Mouse (Mus musculus) CH12.LX (cell line): ENCODE measurements around the gene Arid5b. TPM values are rescaled to one million over a fixed set of nuclear protein-coding genes. Genes with fewer than 3 reads are reported as not detected.

Source experiments
- DNase-seq: peaks from one replicate; pipeline ENCODE4 v3.0.0-alpha.2; 2013; ENCODE audit errors: extremely low read depth
- H3K27ac ChIP-seq: 2 replicates; pipeline ENCODE4 v1.5.1; 2012; ENCODE audit warnings: low read depth, mild to moderate bottlenecking, control low read depth, moderate library complexity; ENCODE audit not compliant: insufficient read depth
- H3K27me3 ChIP-seq: replicated peaks from 2 replicates; pipeline ENCODE3; 2012; ENCODE audit warnings: inconsistent platforms
- H3K36me3 ChIP-seq, 2 experiments: replicated peaks in 1 of 2; 2 replicates each; pipeline versions ENCODE3 to v1.6.1; 2012; ENCODE audit warnings: inconsistent platforms in 1 of 2, low read length in 1 of 2, mild to moderate bottlenecking in 1 of 2, mixed read lengths in 1 of 2, moderate library complexity in 1 of 2; ENCODE audit not compliant: control insufficient read depth in 1 of 2, insufficient read depth in 1 of 2
- H3K4me1 ChIP-seq, 2 experiments: 2 replicates each; pipeline ENCODE4 v1.6.1; 2012; ENCODE audit warnings: inconsistent platforms in 1 of 2, moderate library complexity in 1 of 2; ENCODE audit not compliant: insufficient read depth in 2 of 2, control insufficient read depth in 1 of 2
- H3K4me2 ChIP-seq: 2 replicates; pipeline ENCODE4 v1.6.1; 2012; ENCODE audit warnings: low read depth, mild to moderate bottlenecking, control low read depth; ENCODE audit not compliant: poor library complexity, insufficient read depth, severe bottlenecking
- H3K4me3 ChIP-seq, 3 experiments: fragments of 150-350 bp in 1 of 3; sonication (generic) in 1 of 3; replicated peaks in 1 of 3; 2 replicates each; pipeline versions ENCODE3 to v1.5.1; 2011 to 2012; ENCODE audit warnings: low read depth in 2 of 3, low read length in 2 of 3, mild to moderate bottlenecking in 2 of 3, moderate library complexity in 2 of 3, control low read depth in 1 of 3, improper control_type of control experiment in 1 of 3, inconsistent platforms in 1 of 3, mixed read lengths in 1 of 3; ENCODE audit not compliant: poor library complexity in 1 of 3
- H3K79me2 ChIP-seq: replicated peaks from 2 replicates; pipeline ENCODE4 v1.6.1; 2012; ENCODE audit warnings: mild to moderate bottlenecking, moderate library complexity; ENCODE audit not compliant: control insufficient read depth, poor library complexity, insufficient read depth, severe bottlenecking; ENCODE audit errors: extremely low read depth
- H3K9ac ChIP-seq: 2 replicates; pipeline ENCODE4 v1.6.1; 2012; ENCODE audit warnings: low read depth, mild to moderate bottlenecking, control low read depth, moderate library complexity; ENCODE audit not compliant: insufficient read depth
- H3K9me3 ChIP-seq: replicated peaks from 2 replicates; pipeline ENCODE3; 2012; ENCODE audit warnings: low read length, inconsistent platforms, mixed read lengths
- BHLHE40 ChIP-seq: IDR thresholded peaks from 2 replicates; pipeline ENCODE4 v1.6.1; 2011; ENCODE audit warnings: mild to moderate bottlenecking, low read depth, low read length, improper control_type of control experiment
- E2F4 ChIP-seq: IDR thresholded peaks from 2 replicates; pipeline ENCODE4 v1.6.1; 2011; ENCODE audit warnings: low read depth, low read length, improper control_type of control experiment; ENCODE audit not compliant: insufficient replicate concordance
- EP300 ChIP-seq: IDR thresholded peaks from 2 replicates; pipeline ENCODE4 v1.6.1; 2011; ENCODE audit warnings: low read length, improper control_type of control experiment
- ETS1 ChIP-seq: conservative IDR thresholded peaks from 2 replicates; pipeline ENCODE4 v1.6.1; 2012; ENCODE audit warnings: low read depth, mild to moderate bottlenecking, inconsistent platforms, low read length, improper control_type of control experiment, moderate library complexity
- HCFC1 ChIP-seq: IDR thresholded peaks from 2 replicates; pipeline ENCODE4 v1.6.1; 2012; ENCODE audit warnings: low read depth, mild to moderate bottlenecking, inconsistent platforms, low read length, improper control_type of control experiment
- JUN ChIP-seq: IDR thresholded peaks from 2 replicates; pipeline ENCODE4 v1.6.1; 2011; ENCODE audit warnings: low read depth, mild to moderate bottlenecking, low read length, improper control_type of control experiment, moderate library complexity; ENCODE audit not compliant: insufficient read depth
- JUND ChIP-seq: conservative IDR thresholded peaks from 2 replicates; pipeline ENCODE4 v1.6.1; 2011; ENCODE audit warnings: low read depth, low read length, improper control_type of control experiment
- MAX ChIP-seq: IDR thresholded peaks from 2 replicates; pipeline ENCODE4 v1.6.1; 2011; ENCODE audit warnings: low read length, improper control_type of control experiment
- MAZ ChIP-seq: IDR thresholded peaks from 2 replicates; pipeline ENCODE4 v1.6.1; 2012; ENCODE audit warnings: low read depth, mild to moderate bottlenecking, inconsistent platforms, low read length, improper control_type of control experiment, moderate library complexity
- MEF2A ChIP-seq: IDR thresholded peaks from 2 replicates; pipeline ENCODE4 v1.6.1; 2014; ENCODE audit warnings: low read depth, mild to moderate bottlenecking, inconsistent platforms, low read length, improper control_type of control experiment, borderline replicate concordance
- MXI1 ChIP-seq: IDR thresholded peaks from 2 replicates; pipeline ENCODE4 v1.6.1; 2011; ENCODE audit warnings: mild to moderate bottlenecking, low read depth, low read length, improper control_type of control experiment
- NRF1 ChIP-seq: IDR thresholded peaks from 2 replicates; pipeline ENCODE4 v1.6.1; 2014; ENCODE audit warnings: low read depth, mild to moderate bottlenecking, inconsistent platforms, low read length, improper control_type of control experiment, moderate library complexity
- PAX5 ChIP-seq: IDR thresholded peaks from 2 replicates; pipeline ENCODE4 v1.6.1; 2012; ENCODE audit warnings: low read length, inconsistent platforms, mixed read lengths
- POLR2A ChIP-seq: IDR thresholded peaks from 2 replicates; pipeline ENCODE4 v1.6.1; 2011; ENCODE audit warnings: low read depth, mild to moderate bottlenecking, improper control_type of control experiment, low read length
- POLR2AphosphoS2 ChIP-seq: IDR thresholded peaks from 2 replicates; pipeline ENCODE4 v1.6.1; 2011; ENCODE audit warnings: low read depth, low read length, improper control_type of control experiment
- RAD21 ChIP-seq: IDR thresholded peaks from 2 replicates; pipeline ENCODE4 v1.6.1; 2011; ENCODE audit warnings: low read depth, mild to moderate bottlenecking, low read length, improper control_type of control experiment, moderate library complexity
- RCOR1 ChIP-seq: conservative IDR thresholded peaks from 2 replicates; pipeline ENCODE4 v1.6.1; 2012; ENCODE audit warnings: low read depth, mild to moderate bottlenecking, inconsistent platforms, low read length, improper control_type of control experiment
- SMC3 ChIP-seq: IDR thresholded peaks from 2 replicates; pipeline ENCODE4 v1.6.1; 2011; ENCODE audit warnings: low read depth, low read length, improper control_type of control experiment
- TCF12 ChIP-seq: IDR thresholded peaks from 2 replicates; pipeline ENCODE4 v1.6.1; 2014; ENCODE audit warnings: low read depth, mild to moderate bottlenecking, inconsistent platforms, low read length, improper control_type of control experiment
- USF2 ChIP-seq: conservative IDR thresholded peaks from 2 replicates; pipeline ENCODE4 v1.6.1; 2011; ENCODE audit warnings: low read depth, low read length, improper control_type of control experiment
- ZC3H11A ChIP-seq: IDR thresholded peaks from 2 replicates; pipeline ENCODE4 v1.6.1; 2012; ENCODE audit warnings: low read depth, mild to moderate bottlenecking, inconsistent platforms, low read length, improper control_type of control experiment
- ZKSCAN1 ChIP-seq: IDR thresholded peaks from 2 replicates; pipeline ENCODE4 v1.6.1; 2012; ENCODE audit warnings: low read depth, inconsistent platforms, low read length, improper control_type of control experiment, borderline replicate concordance
- ZMIZ1 ChIP-seq: IDR thresholded peaks from 2 replicates; pipeline ENCODE4 v1.6.1; 2012; ENCODE audit warnings: low read depth, mild to moderate bottlenecking, inconsistent platforms, low read length, improper control_type of control experiment
- ZNF384 ChIP-seq: IDR thresholded peaks from 2 replicates; pipeline ENCODE4 v1.6.1; 2012; ENCODE audit warnings: low read depth, low read length, improper control_type of control experiment, inconsistent platforms
- dilution Hi-C: fragments of 300-500 bp; cut with MboI; formaldehyde crosslinking; loops from 2 replicates; pipeline ENCODE4 v1.14.3; 2020; ENCODE audit warnings: low sequenced_read_pairs; ENCODE audit not compliant: extremely low pct_unique_long_range_greater_than_20kb, extremely low pct_ligation_motif_present
- in situ Hi-C: fragments of 300-500 bp; cut with MboI; formaldehyde crosslinking; loops from 3 replicates; pipeline ENCODE4 v1.14.3; 2019; ENCODE audit warnings: low sequenced_read_pairs, low pct_ligation_motif_present, low pct_unique_long_range_greater_than_20kb, mixed read lengths
- polyA plus RNA-seq: library from polyadenylated mRNA; unstranded; fragments of >175 nt; gene quantifications from 2 replicates; pipeline ENCODE4 v1.2.1, GENCODE M21; 2012; ENCODE audit warnings: low read depth; ENCODE audit not compliant: insufficient read length
- total RNA-seq, 2 experiments: library from RNA; depleted of rRNA; stranded (reverse); fragments of 300-350 nt in 1 of 2; fragments of >200 nt in 1 of 2; gene quantifications; 2 replicates each; pipeline ENCODE4 v1.2.3; 2012 to 2014

Gene Arid5b
- total and polyA plus RNA-seq, 3 experiments: 1.1 to 2.6 (median 1.8) TPM

DNA sequence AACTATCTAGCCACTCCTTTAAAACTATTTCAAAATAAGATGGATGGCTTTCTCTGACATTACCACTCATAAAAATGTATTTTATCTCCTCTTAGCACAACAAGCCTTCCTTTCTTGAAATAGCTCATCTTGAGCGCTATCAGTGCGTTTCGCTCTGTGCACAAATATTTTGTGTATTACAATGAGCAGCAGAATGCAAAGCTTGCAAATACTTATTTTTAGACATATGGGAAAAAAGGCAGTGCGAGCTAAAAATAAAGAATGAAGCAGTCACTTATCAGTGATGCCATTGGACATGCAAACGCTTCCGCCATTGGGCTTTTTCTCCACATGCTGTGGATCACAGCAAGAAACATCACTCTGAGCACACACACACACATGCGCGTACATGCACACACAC lies 110.4 kb downstream of the Arid5b start:
- dilution Hi-C loops: no loop called here
- H3K4me2 ChIP-seq: peak overlapping the region; percentile 45; the same call in 1 of the 2 replicates

DNA sequence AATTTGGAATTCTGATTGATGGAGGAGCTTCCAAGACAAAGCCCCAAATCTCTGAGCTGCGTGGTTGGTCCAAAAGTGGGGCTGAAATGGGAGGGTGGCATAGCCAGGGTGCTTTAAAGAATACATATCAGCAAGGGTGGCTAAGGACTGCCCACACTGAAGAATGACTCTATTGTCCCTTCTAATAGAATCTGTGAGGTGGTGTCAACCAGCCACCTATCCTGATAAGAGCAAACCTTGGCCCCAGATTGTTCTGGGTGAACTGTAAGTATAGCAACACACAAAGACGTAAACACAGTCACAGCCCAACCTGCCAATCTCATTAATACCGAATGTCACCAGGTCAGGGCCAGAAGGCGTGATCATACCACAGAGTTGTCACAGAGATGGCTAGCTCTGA lies 111.4 kb downstream of the Arid5b start:
- H3K9ac ChIP-seq: no peak overlapping the region
- H3K27ac ChIP-seq: no peak overlapping the region
- no peaks in the 10 kb centered on the region for H3K27me3 ChIP-seq
- DNase-seq: no peak
- H3K4me1 ChIP-seq: peaks cover 32 to 71% of the 10 kb centered on the region in 2 experiments
- H3K79me2 ChIP-seq: no peaks in the 10 kb centered on the region
- no peaks in the 10 kb centered on the region for H3K9me3 ChIP-seq
- dilution Hi-C loops: no loop called here
- H3K4me3 ChIP-seq: no peak overlapping the region
- peaks cover 0 to 8% of the 10 kb centered on the region in 2 experiments for H3K36me3 ChIP-seq
- TF ChIP-seq MAX (no peak), E2F4 (no peak), ZC3H11A (no peak), PAX5 (no peak), SMC3 (no peak), POLR2A (no peak), EP300 (no peak), RCOR1 (no peak), USF2 (no peak), NRF1 (no peak), RAD21 (no peak), ZKSCAN1 (no peak)
- in situ Hi-C loops: loop anchor here (10.0 kb wide), 1 partner anchor 108 kb away; the partner anchor contains the start of gene Arid5b
- H3K4me2 ChIP-seq: no peak overlapping the region

More for the DNA sequence above, 110.4 kb downstream of the Arid5b start:
- no peaks in the 10 kb centered on the region for H3K9me3 ChIP-seq
- in situ Hi-C loops: loop anchor here (10.0 kb wide), 1 partner anchor 107 kb away; the partner anchor contains the start of gene Arid5b
- no peak overlapping the region for H3K9ac ChIP-seq
- peak overlapping the region; percentile 56; the same call in 1 of the 2 replicates for H3K27ac ChIP-seq
- TF ChIP-seq MAX (no peak), RCOR1 (no peak), MEF2A (peak; percentile 63; the same call in 1 of the 2 replicates)
- TF ChIP-seq, all 38 proteins: peak for 1
- no peaks in the 10 kb centered on the region for H3K27me3 ChIP-seq
- H3K36me3 ChIP-seq: peaks cover 0 to 5% of the 10 kb centered on the region in 2 experiments
- peaks cover 32 to 71% of the 10 kb centered on the region in 2 experiments for H3K4me1 ChIP-seq
- H3K79me2 ChIP-seq: no peaks in the 10 kb centered on the region
- no peak overlapping the region for H3K4me3 ChIP-seq
- no peak for DNase-seq

DNA sequence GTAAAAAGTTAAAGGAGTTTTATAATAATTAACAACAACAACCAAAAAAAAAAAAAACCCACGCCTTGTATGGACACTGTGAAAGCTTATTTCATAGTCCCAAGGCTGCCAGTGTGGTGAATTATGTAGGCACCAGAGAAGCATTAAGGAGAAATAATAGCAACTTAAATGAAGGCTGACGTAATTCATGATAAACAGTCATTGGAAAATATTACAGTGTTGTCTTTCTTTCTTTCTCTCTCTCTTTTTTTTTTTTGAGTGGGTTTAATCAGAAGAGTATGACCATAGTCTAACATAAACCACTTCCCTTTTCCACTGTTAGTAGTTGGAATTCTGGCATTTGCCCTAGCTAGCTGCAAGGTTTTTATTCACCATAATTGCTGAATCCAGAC lies 111.8 kb downstream of the Arid5b start:
- Histone ChIP-seq H3K36me3 (peaks cover 0 to 6% of the 10 kb centered on the region in 2 experiments), H3K9ac (no peak overlapping the region), H3K4me1 (peaks cover 29 to 68% of the 10 kb centered on the region in 2 experiments), H3K79me2 (no peaks in the 10 kb centered on the region), H3K27me3 (no peaks in the 10 kb centered on the region), H3K4me3 (no peak overlapping the region), H3K9me3 (no peaks in the 10 kb centered on the region), H3K27ac (no peak overlapping the region), H3K4me2 (no peak overlapping the region)
- DNase-seq: no peak
- in situ Hi-C loops: loop anchor here (10.0 kb wide), 1 partner anchor 108 kb away; the partner anchor contains the start of gene Arid5b
- dilution Hi-C loops: no loop called here
- TF ChIP-seq SMC3: no peak
- no peak for TF ChIP-seq MXI1
- no peak for TF ChIP-seq ZMIZ1
- TF ChIP-seq MAZ: no peak
- peak; percentile 56 for TF ChIP-seq JUND
- no peak for TF ChIP-seq PAX5
- no peak for TF ChIP-seq POLR2A
- no peak for TF ChIP-seq ETS1
- no peak for TF ChIP-seq MAX
- no peak for TF ChIP-seq POLR2AphosphoS2
- TF ChIP-seq USF2: no peak
- peak; percentile 73 for TF ChIP-seq ZNF384
- no peak for TF ChIP-seq TCF12
- TF ChIP-seq MEF2A: no peak
- TF ChIP-seq BHLHE40: no peak
- TF ChIP-seq JUN: peak; percentile 36; the same call in 1 of the 2 replicates
- TF ChIP-seq EP300: no peak
- TF ChIP-seq HCFC1: no peak
